In the genomic region with DNA sequence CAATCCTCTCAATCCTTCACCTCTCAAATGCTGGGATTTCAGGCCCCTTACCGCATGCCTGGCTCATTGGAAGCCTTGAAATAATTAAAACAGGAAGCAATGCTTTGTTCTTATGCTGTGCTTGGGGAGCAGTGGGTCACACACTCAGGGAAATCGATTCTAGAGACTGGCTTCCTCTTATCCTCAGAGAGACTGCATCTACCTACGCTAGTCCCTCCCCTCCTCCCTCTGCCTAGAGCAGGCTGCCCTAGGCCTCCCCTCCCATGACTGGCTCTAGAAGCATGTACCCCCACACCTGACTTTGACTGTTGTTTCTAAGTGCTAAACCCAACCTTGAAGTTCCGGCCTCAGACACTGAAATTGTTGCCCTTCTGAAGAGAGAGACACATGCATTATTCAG, we compare ENCODE assay signal across 24 mouse cellular contexts.
"Had no signal": no experiment of that assay in that cellular context is flagged by ENCODE, and none has a peak within 500 bp of the region (broad histone marks: within the 10 kb centered on the region; RNA-seq: fewer than 3 reads in every experiment).

No protein-coding gene starts in this region.

- ATAC-seq: hindbrain, postnatal 0 days; intestine, embryonic 16.5 days had no signal

- H3K9me3 ChIP-seq: hindbrain, embryonic 13.5 days; hindbrain, embryonic 15.5 days; kidney, embryonic 15.5 days; limb, embryonic 12.5 days; liver, embryonic 13.5 days; liver, embryonic 15.5 days had no signal

- H3K4me1 ChIP-seq: hindbrain, embryonic 13.5 days; hindbrain, embryonic 15.5 days; kidney, embryonic 15.5 days; liver, embryonic 15.5 days had no signal

- H3K36me3 ChIP-seq: hindbrain, embryonic 13.5 days; hindbrain, embryonic 15.5 days; kidney, embryonic 15.5 days; limb, embryonic 12.5 days; liver, embryonic 13.5 days; liver, embryonic 15.5 days had no signal

- H3K27me3 ChIP-seq: heart, embryonic 12.5 days; hindbrain, embryonic 13.5 days; hindbrain, embryonic 15.5 days; kidney, embryonic 15.5 days; limb, embryonic 12.5 days; liver, embryonic 13.5 days; liver, embryonic 15.5 days had no signal

- H3K4me3 ChIP-seq: gastrocnemius, adult 2 months; heart, embryonic 12.5 days; hindbrain, embryonic 13.5 days; hindbrain, embryonic 15.5 days; kidney, embryonic 15.5 days; limb, embryonic 12.5 days; liver, embryonic 13.5 days; liver, embryonic 15.5 days had no signal

- DNase-seq: gastrocnemius, adult 2 months; gastrocnemius, postnatal 10 days; gastrocnemius, postnatal 25 days; heart, adult 18-20 months; heart, postnatal 10 days; heart, postnatal 36 days; kidney, adult 11 months; kidney, adult 2 months; kidney, adult 9 months; kidney, postnatal 10 days; kidney, postnatal 25 days; layer of hippocampus, adult 9-11 months; layer of hippocampus, postnatal 36 days; left cerebral cortex, postnatal 4 days; liver; liver, embryonic 13.5 days had no signal

- H3K9ac ChIP-seq: heart, embryonic 12.5 days; hindbrain, embryonic 13.5 days; hindbrain, embryonic 15.5 days; kidney, embryonic 15.5 days; limb, embryonic 12.5 days; liver, embryonic 13.5 days; liver, embryonic 15.5 days had no signal

- H3K27ac ChIP-seq: gastrocnemius, adult 2 months; hindbrain, embryonic 13.5 days; hindbrain, embryonic 15.5 days; hindbrain, postnatal 0 days; kidney, embryonic 15.5 days; limb, embryonic 12.5 days; liver, embryonic 13.5 days; liver, embryonic 15.5 days had no signal
